Mouse (Mus musculus): ENCODE data around the gene 1700001C02Rik. TPM values are rescaled to one million over a fixed set of nuclear protein-coding genes. Genes with fewer than 3 reads are reported as not detected.

1700001C02Rik gene
- polyA plus RNA-seq, 1 experiment from 2014 or later = not detected

DNA sequence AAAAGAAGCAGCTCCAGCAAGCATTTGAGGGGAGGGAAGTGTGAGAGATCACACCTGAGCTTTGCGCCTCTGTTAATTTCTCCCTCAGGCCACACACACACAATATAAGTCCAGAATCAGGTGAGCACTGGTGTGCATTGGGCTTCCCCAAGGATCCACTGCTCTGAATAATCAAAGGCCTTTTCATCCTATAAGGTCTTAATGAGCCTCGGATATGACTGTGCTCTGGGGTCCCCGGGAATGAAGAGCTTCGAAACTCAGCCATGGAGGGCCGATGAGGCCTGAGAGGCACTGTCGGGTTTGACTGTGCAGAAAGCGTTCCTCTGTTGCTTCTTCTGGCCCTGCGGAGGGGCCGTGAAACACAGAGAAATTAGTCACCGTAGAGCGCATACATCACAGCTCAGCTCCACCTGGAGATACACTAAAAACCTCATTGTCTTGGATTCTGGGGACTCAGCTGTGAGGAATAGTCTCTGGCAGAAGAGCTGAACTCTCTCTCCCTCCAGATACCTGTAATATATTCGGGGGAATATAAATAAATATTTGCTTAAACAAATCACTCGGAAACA lies 21.4 kb upstream of the 1700001C02Rik start:
- ATAC-seq (replicated peaks; ENCODE audit: low FRiP score) (no peak), DNase-seq (ENCODE audit: low spot score) (no peak)
- Histone ChIP-seq H3K9me3 (ENCODE audit: control insufficient read depth, low read length) (no peaks in the 10 kb centered on the region), H3K4me3 (ENCODE audit: low read depth, low read length) (no peak overlapping the region), H3K27me3 (replicated peaks; ENCODE audit: control insufficient read depth, insufficient read depth, low read length) (peaks cover 2% of the 10 kb centered on the region; the same call in 1 of the 2 replicates), H3K9ac (ENCODE audit: low read depth, low read length) (no peak overlapping the region), H3K27ac (ENCODE audit: low read depth, low read length) (no peak overlapping the region), H3K4me1 (replicated peaks; ENCODE audit: control insufficient read depth, insufficient read depth, low read length) (no peaks in the 10 kb centered on the region), H3K36me3 (ENCODE audit: control insufficient read depth, insufficient read depth, low read length) (no peaks in the 10 kb centered on the region), H3K4me2 (no peak overlapping the region)
- 78% methylated on average over 13 of the region's 13 CpGs for WGBS

DNA sequence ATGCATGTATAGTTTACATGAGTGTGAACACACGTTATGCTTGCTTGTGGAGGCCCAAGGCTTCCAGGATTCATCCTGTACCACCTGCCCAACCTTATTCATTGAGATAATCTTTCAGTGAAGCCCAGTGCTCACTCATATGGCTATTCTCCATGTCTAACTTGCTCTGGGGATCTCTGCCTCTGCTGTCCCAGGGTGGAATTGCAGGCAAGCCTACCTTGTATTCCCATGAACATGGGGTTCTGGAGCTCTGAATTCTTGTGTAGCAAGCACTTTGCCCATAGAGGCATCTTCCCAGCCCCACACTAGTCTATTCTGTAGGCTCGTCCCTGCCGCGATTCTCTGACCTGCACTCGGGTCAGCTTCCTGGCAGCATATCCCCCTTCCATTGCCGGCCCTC lies 9.8 kb upstream of the 1700001C02Rik start:
- peaks cover 8% of the 10 kb centered on the region for H3K27me3 ChIP-seq (replicated peaks; ENCODE audit: control insufficient read depth, insufficient read depth, low read length)
- H3K9me3 ChIP-seq (ENCODE audit: control insufficient read depth, low read length) = no peaks in the 10 kb centered on the region
- DNase-seq (ENCODE audit: low spot score) (no peak), ATAC-seq (replicated peaks; ENCODE audit: low FRiP score) (no peak)
- H3K4me3 ChIP-seq (ENCODE audit: low read depth, low read length) = no peak overlapping the region
- no peaks in the 10 kb centered on the region for H3K36me3 ChIP-seq (ENCODE audit: control insufficient read depth, insufficient read depth, low read length)
- 55% methylated on average over 6 of the region's 6 CpGs for WGBS
- H3K27ac ChIP-seq (ENCODE audit: low read depth, low read length) = no peak overlapping the region
- no peaks in the 10 kb centered on the region for H3K4me1 ChIP-seq (replicated peaks; ENCODE audit: control insufficient read depth, insufficient read depth, low read length)
- no peak overlapping the region for H3K9ac ChIP-seq (ENCODE audit: low read depth, low read length)
- no peak overlapping the region for H3K4me2 ChIP-seq

DNA sequence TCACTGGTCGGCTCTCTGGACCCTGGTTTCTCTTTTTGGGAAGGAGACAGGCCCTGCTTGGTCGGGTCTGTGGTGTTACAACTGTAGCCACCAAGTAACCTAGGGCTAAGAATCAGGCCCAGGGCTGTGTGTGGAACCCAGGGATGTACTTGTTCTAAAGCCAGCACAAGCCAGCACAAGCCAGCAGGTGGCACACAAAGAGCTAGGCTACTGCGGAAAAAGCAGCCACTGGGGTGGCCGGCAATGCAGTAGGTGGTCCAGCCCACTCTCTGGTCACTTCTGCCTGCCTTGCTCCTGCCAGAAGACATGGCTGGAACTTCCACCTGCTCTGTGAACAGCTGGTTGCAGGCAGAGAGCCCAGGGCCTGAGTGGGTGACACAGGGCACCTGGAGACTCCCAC lies 5.7 kb upstream of the 1700001C02Rik start:
- Histone ChIP-seq H3K9ac (ENCODE audit: low read depth, low read length) (no peak overlapping the region), H3K4me2 (no peak overlapping the region), H3K27me3 (replicated peaks; ENCODE audit: control insufficient read depth, insufficient read depth, low read length) (peaks cover 25% of the 10 kb centered on the region), H3K9me3 (ENCODE audit: control insufficient read depth, low read length) (no peaks in the 10 kb centered on the region), H3K4me1 (replicated peaks; ENCODE audit: control insufficient read depth, insufficient read depth, low read length) (no peaks in the 10 kb centered on the region), H3K4me3 (ENCODE audit: low read depth, low read length) (no peak overlapping the region), H3K27ac (ENCODE audit: low read depth, low read length) (no peak overlapping the region), H3K36me3 (ENCODE audit: control insufficient read depth, insufficient read depth, low read length) (no peaks in the 10 kb centered on the region)
- no peak for ATAC-seq (replicated peaks; ENCODE audit: low FRiP score)
- WGBS = 33% methylated on average over 4 of the region's 4 CpGs
- no peak for DNase-seq (ENCODE audit: low spot score)

DNA sequence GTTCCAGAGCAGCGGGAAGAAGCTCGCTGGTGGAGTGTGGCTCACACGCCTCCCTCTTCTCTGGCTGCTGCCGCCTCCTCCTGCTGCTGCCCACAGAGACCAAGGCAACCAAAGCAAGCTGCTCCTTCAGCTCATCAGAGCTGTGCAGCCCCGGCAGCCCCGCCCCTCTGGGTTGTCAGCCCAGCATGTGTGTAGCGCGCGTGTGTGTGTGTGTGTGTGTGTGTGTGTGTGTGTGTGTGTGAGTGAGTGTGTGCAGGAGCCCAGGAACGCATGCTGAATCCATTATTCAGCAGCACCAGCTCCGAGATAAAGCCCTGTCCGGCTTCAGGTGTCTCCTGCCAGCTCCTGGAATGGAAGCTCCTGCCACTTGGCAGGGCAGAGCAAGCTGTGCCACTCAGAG lies 4.0 kb upstream of the 1700001C02Rik start, which contains the start of gene Otof:
Gene Otof, minus strand, starts transcription at position 112 of the 400 bp plus-strand sequence.
- no peak within 1 kb of the TSS for H3K4me2 ChIP-seq
- no peak within 1 kb of the TSS for H3K9ac ChIP-seq (ENCODE audit: low read depth, low read length)
- 44% methylated on average over 12 of the region's 12 CpGs for whole genome bisulfite sequencing

DNA sequence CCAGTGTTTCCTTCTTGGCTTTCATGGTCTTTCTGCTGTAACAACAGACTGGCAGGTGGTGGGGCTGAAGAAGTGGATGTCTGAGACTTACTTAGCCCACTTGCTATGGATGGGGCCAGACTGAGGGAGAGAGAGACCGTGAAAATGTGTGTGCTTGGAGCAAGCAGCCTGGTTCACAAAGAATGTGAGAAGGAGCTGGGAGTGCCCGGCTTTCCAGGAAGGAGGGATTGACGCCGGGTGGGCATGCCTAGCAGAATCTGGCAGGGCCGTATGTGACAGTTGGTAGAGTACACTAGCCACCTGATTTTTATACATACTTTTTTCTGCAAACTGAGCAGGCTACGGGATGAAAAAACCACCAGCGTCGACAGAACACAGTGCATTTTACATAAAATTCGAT lies 468 bp downstream of the 1700001C02Rik start:
- no peak for ATAC-seq (replicated peaks; ENCODE audit: low FRiP score)
- no peak overlapping the region for H3K4me3 ChIP-seq (ENCODE audit: low read depth, low read length)
- WGBS = 40% methylated on average over 9 of the region's 9 CpGs
- peak overlapping the region; percentile 16; the same call in 1 of the 2 replicates for H3K4me2 ChIP-seq
- no peak overlapping the region for H3K27ac ChIP-seq (ENCODE audit: low read depth, low read length)
- H3K27me3 ChIP-seq (replicated peaks; ENCODE audit: control insufficient read depth, insufficient read depth, low read length) = peaks cover 46% of the 10 kb centered on the region
- no peak for DNase-seq (ENCODE audit: low spot score)
- H3K9me3 ChIP-seq (ENCODE audit: control insufficient read depth, low read length) = no peaks in the 10 kb centered on the region
- no peaks in the 10 kb centered on the region for H3K4me1 ChIP-seq (replicated peaks; ENCODE audit: control insufficient read depth, insufficient read depth, low read length)
- no peak overlapping the region for H3K9ac ChIP-seq (ENCODE audit: low read depth, low read length)
- H3K36me3 ChIP-seq (ENCODE audit: control insufficient read depth, insufficient read depth, low read length) = no peaks in the 10 kb centered on the region

More for the DNA sequence above, 4.0 kb upstream of the 1700001C02Rik start, which contains the start of gene Otof:
- Histone ChIP-seq H3K36me3 (ENCODE audit: control insufficient read depth, insufficient read depth, low read length) (no peaks in the 10 kb centered on the region), H3K9me3 (ENCODE audit: control insufficient read depth, low read length) (no peaks in the 10 kb centered on the region), H3K27me3 (replicated peaks; ENCODE audit: control insufficient read depth, insufficient read depth, low read length) (peaks cover 38% of the 10 kb centered on the region), H3K4me3 (ENCODE audit: low read depth, low read length) (no peak within 1 kb of the TSS), H3K27ac (ENCODE audit: low read depth, low read length) (no peak within 1 kb of the TSS), H3K4me1 (replicated peaks; ENCODE audit: control insufficient read depth, insufficient read depth, low read length) (no peaks in the 10 kb centered on the region)
- ATAC-seq (replicated peaks; ENCODE audit: low FRiP score) = no peak
- no peak for DNase-seq (ENCODE audit: low spot score)

DNA sequence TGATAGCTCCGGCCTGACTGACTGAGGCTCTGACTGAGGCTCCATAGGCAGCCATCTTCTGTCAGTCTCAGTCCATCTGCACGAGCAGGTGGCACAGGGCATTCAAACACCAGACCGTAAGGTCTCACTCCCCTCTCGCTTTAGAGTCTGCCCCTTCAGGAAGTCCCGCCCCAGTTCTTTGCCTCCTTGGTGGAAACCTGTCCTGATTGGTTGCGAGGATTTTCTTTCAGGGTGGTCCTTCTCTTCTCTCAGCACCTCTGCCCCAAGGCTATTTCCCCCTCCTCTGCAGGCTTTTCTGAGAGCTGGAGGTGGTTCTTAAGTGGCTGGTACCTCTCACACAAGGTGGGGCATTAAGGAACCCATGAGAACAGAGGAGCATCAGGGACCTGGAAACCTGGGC lies 4.6 kb downstream of the 1700001C02Rik start:
- no peak for ATAC-seq (replicated peaks; ENCODE audit: low FRiP score)
- Histone ChIP-seq H3K36me3 (ENCODE audit: control insufficient read depth, insufficient read depth, low read length) (no peaks in the 10 kb centered on the region), H3K9me3 (ENCODE audit: control insufficient read depth, low read length) (no peaks in the 10 kb centered on the region), H3K27ac (ENCODE audit: low read depth, low read length) (no peak overlapping the region), H3K4me3 (ENCODE audit: low read depth, low read length) (no peak overlapping the region), H3K27me3 (replicated peaks; ENCODE audit: control insufficient read depth, insufficient read depth, low read length) (peaks cover 29% of the 10 kb centered on the region), H3K9ac (ENCODE audit: low read depth, low read length) (no peak overlapping the region), H3K4me1 (replicated peaks; ENCODE audit: control insufficient read depth, insufficient read depth, low read length) (no peaks in the 10 kb centered on the region), H3K4me2 (no peak overlapping the region)
- 56% methylated on average over 6 of the region's 6 CpGs for WGBS
- no peak for DNase-seq (ENCODE audit: low spot score)

DNA sequence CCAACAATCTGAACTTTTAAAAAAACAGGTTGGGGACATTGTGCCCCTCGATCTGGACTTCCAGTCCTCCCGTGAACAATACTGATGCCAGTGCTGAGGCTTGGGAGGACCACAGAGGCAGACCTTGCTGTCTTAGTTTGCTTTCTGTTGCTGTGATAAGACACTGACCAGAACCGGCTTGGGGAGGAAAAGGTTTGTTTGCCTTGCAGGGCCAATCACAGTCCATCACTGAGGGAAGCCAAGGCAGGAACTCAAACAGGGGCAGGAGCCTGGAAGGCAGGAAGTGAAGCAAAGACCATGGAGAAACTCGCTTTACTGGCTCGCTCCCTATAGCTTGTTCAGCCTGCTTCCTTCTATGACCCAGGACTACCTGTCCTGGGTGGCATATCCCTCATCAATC lies 6.3 kb downstream of the 1700001C02Rik start:
- H3K27ac ChIP-seq (ENCODE audit: low read depth, low read length) = no peak overlapping the region
- DNase-seq (ENCODE audit: low spot score) = no peak
- no peaks in the 10 kb centered on the region for H3K4me1 ChIP-seq (replicated peaks; ENCODE audit: control insufficient read depth, insufficient read depth, low read length)
- no peak overlapping the region for H3K4me3 ChIP-seq (ENCODE audit: low read depth, low read length)
- peaks cover 12% of the 10 kb centered on the region for H3K27me3 ChIP-seq (replicated peaks; ENCODE audit: control insufficient read depth, insufficient read depth, low read length)
- no peaks in the 10 kb centered on the region for H3K9me3 ChIP-seq (ENCODE audit: control insufficient read depth, low read length)
- no peak overlapping the region for H3K9ac ChIP-seq (ENCODE audit: low read depth, low read length)
- no peaks in the 10 kb centered on the region for H3K36me3 ChIP-seq (ENCODE audit: control insufficient read depth, insufficient read depth, low read length)
- H3K4me2 ChIP-seq = no peak overlapping the region
- WGBS = 43% methylated on average over 5 of the region's 5 CpGs
- ATAC-seq (replicated peaks; ENCODE audit: low FRiP score) = no peak

DNA sequence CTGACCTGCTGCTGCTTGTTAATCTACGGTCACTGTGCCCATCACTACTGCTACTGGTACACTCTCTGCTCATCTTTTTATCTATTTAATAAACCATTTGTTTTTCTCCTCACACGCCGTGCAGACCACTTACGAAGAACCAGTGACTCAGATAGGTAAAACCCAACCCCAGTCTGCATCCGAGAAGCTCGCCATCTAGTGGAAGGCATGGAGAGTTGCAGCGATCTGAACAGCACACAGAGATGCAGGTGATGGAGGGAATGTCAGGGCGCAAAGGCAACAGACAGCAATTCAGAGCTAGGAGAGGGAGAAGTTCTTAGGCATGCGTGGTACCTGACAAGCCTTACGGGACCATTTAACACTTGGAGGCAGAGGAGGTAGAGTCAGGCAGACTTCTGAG lies 10.7 kb downstream of the 1700001C02Rik start:
- H3K27ac ChIP-seq (ENCODE audit: low read depth, low read length) = no peak overlapping the region
- DNase-seq (ENCODE audit: low spot score) = no peak
- no peak overlapping the region for H3K4me3 ChIP-seq (ENCODE audit: low read depth, low read length)
- no peaks in the 10 kb centered on the region for H3K4me1 ChIP-seq (replicated peaks; ENCODE audit: control insufficient read depth, insufficient read depth, low read length)
- no peaks in the 10 kb centered on the region for H3K27me3 ChIP-seq (replicated peaks; ENCODE audit: control insufficient read depth, insufficient read depth, low read length)
- H3K36me3 ChIP-seq (ENCODE audit: control insufficient read depth, insufficient read depth, low read length) = no peaks in the 10 kb centered on the region
- no peak for ATAC-seq (replicated peaks; ENCODE audit: low FRiP score)
- no peak overlapping the region for H3K4me2 ChIP-seq
- H3K9me3 ChIP-seq (ENCODE audit: control insufficient read depth, low read length) = no peaks in the 10 kb centered on the region
- H3K9ac ChIP-seq (ENCODE audit: low read depth, low read length) = no peak overlapping the region
- 39% methylated on average over 10 of the region's 10 CpGs for WGBS

DNA sequence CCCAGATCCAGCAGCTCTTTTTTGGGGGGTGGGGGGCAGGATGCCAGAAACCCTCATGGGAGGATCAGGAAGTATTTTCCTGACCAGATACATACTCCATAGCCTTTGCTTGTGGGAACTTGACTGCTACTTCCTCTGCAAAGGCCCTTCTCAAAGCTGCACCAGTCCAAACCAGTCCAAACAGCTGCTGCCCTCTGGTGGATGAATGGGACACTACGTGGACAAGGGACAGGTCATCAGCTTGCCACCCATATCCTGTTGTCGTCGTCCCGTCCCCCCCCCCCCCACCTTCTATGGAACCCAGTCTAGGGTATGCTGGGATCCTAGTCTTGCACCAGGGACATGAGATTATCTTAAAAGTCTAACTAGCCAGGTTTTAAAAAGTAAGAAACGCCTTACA lies 16.5 kb downstream of the 1700001C02Rik start:
- ATAC-seq (replicated peaks; ENCODE audit: low FRiP score) = peak; percentile 36; the same call in 1 of the 2 replicates
- H3K4me1 ChIP-seq (replicated peaks; ENCODE audit: control insufficient read depth, insufficient read depth, low read length) = no peaks in the 10 kb centered on the region

More for the DNA sequence above, 16.5 kb downstream of the 1700001C02Rik start:
- Histone ChIP-seq H3K27ac (ENCODE audit: low read depth, low read length) (no peak overlapping the region), H3K9me3 (ENCODE audit: control insufficient read depth, low read length) (no peaks in the 10 kb centered on the region), H3K27me3 (replicated peaks; ENCODE audit: control insufficient read depth, insufficient read depth, low read length) (no peaks in the 10 kb centered on the region), H3K36me3 (ENCODE audit: control insufficient read depth, insufficient read depth, low read length) (no peaks in the 10 kb centered on the region), H3K9ac (ENCODE audit: low read depth, low read length) (no peak overlapping the region), H3K4me2 (no peak overlapping the region), H3K4me3 (ENCODE audit: low read depth, low read length) (no peak overlapping the region)
- DNase-seq (ENCODE audit: low spot score) = peak; percentile 59
- 22% methylated on average over 5 of the region's 5 CpGs for WGBS
